Mouse (Mus musculus) lung, embryonic 14.5 days (tissue): ENCODE measurements around the gene Gm2115. TPM values are rescaled to one million over a fixed set of nuclear protein-coding genes. Genes with fewer than 3 reads are reported as not detected.

Experiments
- ATAC-seq: fragments of 200-750 bp; cut with Nextera tagmentation; 2 replicates; pipeline ENCODE4 v1.8.0; 2017; ENCODE audit warnings: mild to moderate bottlenecking, moderate TSS enrichment, moderate library complexity; ENCODE audit not compliant: insufficient read depth
- DNase-seq: peaks from one replicate; pipeline ENCODE4 v3.0.0-alpha.2; 2015
- H3K27ac ChIP-seq: fragments of 300-500 bp; sonication (generic); 2 replicates; pipeline ENCODE4 v1.5.1; 2014; ENCODE audit warnings: low read depth, mild to moderate bottlenecking, moderate library complexity
- H3K27me3 ChIP-seq: fragments of 300-500 bp; sonication (generic); 2 replicates; pipeline ENCODE4 v1.6.1; 2014; ENCODE audit warnings: low read length, control low read depth; ENCODE audit not compliant: insufficient read depth
- H3K36me3 ChIP-seq: fragments of 300-500 bp; sonication (generic); 2 replicates; pipeline ENCODE4 v1.6.1; 2014; ENCODE audit warnings: control low read depth; ENCODE audit not compliant: insufficient read depth
- H3K4me1 ChIP-seq: fragments of 300-500 bp; sonication (generic); 2 replicates; pipeline ENCODE4 v1.6.1; 2014; ENCODE audit warnings: antibody characterized with exemption, control low read depth; ENCODE audit not compliant: insufficient read depth
- H3K4me2 ChIP-seq: fragments of 300-500 bp; sonication (generic); 2 replicates; pipeline ENCODE4 v1.6.1; 2014; ENCODE audit warnings: mild to moderate bottlenecking
- H3K4me3 ChIP-seq: fragments of 300-500 bp; sonication (generic); 2 replicates; pipeline ENCODE4 v1.5.1; 2014; ENCODE audit warnings: low read depth, low read length
- H3K9ac ChIP-seq: fragments of 300-500 bp; sonication (generic); 2 replicates; pipeline ENCODE4 v1.6.1; 2014
- H3K9me3 ChIP-seq: fragments of 300-500 bp; sonication (generic); 2 replicates; pipeline ENCODE4 v1.6.1; 2016; ENCODE audit warnings: low read depth, low read length, control low read depth
- CTCF ChIP-seq: IDR thresholded peaks from 2 replicates; pipeline ENCODE4 v1.5.1; 2016; ENCODE audit warnings: antibody characterized with exemption, low read depth
- WGBS: fragments of 180-500 bp; shearing (Covaris S2); extraction: QIAGEN DNeasy Blood & Tissue Kit; methylation state at CpG from one replicate; pipeline ENCODE4 v1.1.7; 2014; 5-methylcytosine and 5-hydroxymethylcytosine counted together
- polyA plus RNA-seq: library from polyadenylated mRNA; unstranded; fragments of >200 nt; fragmentation: Nextera tagmentation; extraction: Ambion mirVana; gene quantifications from 2 replicates; pipeline ENCODE4 v1.2.1, GENCODE M21; 2014

Gene Gm2115
- polyA plus RNA-seq, 1 experiment from 2014 or later: 6.3 TPM

DNA sequence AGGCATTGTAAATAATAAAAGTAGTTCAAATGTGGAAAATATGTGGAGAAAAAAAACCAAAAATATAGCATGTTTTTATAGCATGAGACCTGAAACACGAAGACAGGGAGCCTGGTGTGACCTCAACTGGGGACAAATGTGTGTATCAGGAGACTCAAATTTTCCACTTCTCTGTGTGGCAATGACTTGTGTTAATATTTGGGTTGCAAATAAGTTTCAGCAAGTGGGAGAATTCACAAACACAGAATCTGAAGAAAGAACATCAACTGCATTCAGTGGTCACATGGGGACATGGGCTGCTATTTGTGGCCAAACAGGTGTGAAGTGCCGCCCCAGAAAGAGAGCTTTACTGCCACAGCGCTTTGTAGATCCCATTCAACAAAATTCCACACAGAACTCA lies 67.9 kb downstream of the Gm2115 start:
- Histone ChIP-seq H3K27ac (no peak overlapping the region), H3K9ac (no peak overlapping the region), H3K4me1 (no peaks in the 10 kb centered on the region), H3K4me2 (no peak overlapping the region), H3K9me3 (no peaks in the 10 kb centered on the region), H3K4me3 (no peak overlapping the region), H3K36me3 (no peaks in the 10 kb centered on the region), H3K27me3 (no peaks in the 10 kb centered on the region)
- DNase-seq (no peak), ATAC-seq (no peak)
- WGBS: 79% methylated on average over 3 of the region's 3 CpGs
- TF ChIP-seq CTCF: no peak

DNA sequence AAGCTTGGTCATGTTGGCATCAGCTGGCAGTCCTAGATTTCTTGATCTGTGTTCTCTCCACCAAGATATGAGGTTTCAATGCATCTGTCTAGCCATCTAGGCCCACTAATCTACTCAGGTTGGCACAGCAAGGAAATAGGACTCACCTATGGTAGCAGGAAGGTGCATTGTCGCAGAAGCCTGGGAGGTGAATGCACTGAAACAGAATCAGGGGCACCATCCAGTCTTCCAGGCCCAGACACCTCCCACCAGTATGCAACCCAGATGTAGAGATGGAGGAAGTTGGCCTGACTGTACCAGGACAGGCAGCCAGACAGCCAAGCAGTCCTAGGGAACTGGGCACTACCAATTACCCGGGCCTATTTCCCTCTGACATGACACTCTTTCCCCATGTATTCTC lies 71.9 kb downstream of the Gm2115 start:
- H3K4me3 ChIP-seq: no peak overlapping the region
- WGBS: 85% methylated on average over 2 of the region's 2 CpGs
- no peak overlapping the region for H3K9ac ChIP-seq
- no peak for TF ChIP-seq CTCF
- no peak overlapping the region for H3K4me2 ChIP-seq
- no peak for ATAC-seq
- DNase-seq: no peak
- H3K36me3 ChIP-seq: no peaks in the 10 kb centered on the region
- no peaks in the 10 kb centered on the region for H3K9me3 ChIP-seq
- no peak overlapping the region for H3K27ac ChIP-seq
- H3K27me3 ChIP-seq: no peaks in the 10 kb centered on the region
- 0 out of 2 replicates have a peak, but pooled peaks cover 4% of the 10 kb centered on the region for H3K4me1 ChIP-seq

DNA sequence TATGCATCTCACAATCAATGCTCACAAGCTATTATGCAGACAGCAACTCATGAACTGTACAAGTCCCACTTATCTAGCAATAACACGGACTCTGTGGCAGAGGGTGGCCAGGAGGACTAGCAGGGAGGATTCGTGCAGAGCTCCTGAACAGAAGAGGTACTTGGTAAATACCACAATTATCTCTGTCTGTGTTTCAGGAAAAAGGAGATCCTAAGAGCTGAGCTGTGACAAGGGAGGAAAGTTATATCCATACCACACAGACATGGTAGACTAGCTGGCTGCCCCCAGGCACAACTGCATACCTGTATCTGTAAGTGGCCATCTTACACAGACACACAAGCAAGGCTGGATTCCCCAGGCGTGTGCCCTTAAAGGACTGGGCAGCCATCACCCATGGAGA lies 72.6 kb downstream of the Gm2115 start:
- Histone ChIP-seq H3K4me1 (0 out of 2 replicates have a peak, but pooled peaks cover 4% of the 10 kb centered on the region), H3K27ac (no peak overlapping the region), H3K36me3 (no peaks in the 10 kb centered on the region), H3K9ac (no peak overlapping the region), H3K4me2 (no peak overlapping the region), H3K4me3 (no peak overlapping the region), H3K9me3 (no peaks in the 10 kb centered on the region), H3K27me3 (no peaks in the 10 kb centered on the region)
- no peak for DNase-seq
- no peak for TF ChIP-seq CTCF
- WGBS: 76% methylated on average over 3 of the region's 3 CpGs
- ATAC-seq: no peak

DNA sequence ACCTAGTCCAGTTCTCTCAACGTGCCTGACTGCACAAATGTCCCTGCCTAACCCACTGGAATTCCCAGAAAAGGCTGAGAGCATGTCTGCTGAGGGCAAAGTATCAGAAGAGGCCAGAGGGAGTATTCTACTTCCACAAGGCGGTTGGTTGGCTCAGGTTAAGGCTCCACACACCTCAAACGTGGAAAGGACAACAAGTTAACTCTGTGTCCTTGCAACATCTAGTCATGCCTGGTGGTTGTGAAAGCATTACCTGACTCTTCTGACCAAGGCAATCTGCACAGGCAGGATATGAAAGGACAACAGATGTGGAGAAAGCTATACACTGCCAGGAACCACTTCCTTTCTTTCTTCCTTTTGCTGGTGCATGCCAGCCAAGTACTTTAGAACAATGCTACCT lies 75.7 kb downstream of the Gm2115 start:
- 0 out of 2 replicates have a peak, but pooled peaks cover 4% of the 10 kb centered on the region for H3K4me1 ChIP-seq
- H3K36me3 ChIP-seq: no peaks in the 10 kb centered on the region
- H3K4me3 ChIP-seq: no peak overlapping the region
- H3K9ac ChIP-seq: no peak overlapping the region
- TF ChIP-seq CTCF: no peak
- no peak overlapping the region for H3K27ac ChIP-seq
- no peak for ATAC-seq
- H3K27me3 ChIP-seq: no peaks in the 10 kb centered on the region
- H3K4me2 ChIP-seq: no peak overlapping the region; the same call in 1 of the 2 replicates
- no peaks in the 10 kb centered on the region for H3K9me3 ChIP-seq
- no peak for DNase-seq
- WGBS: 70% methylated on average over 3 of the region's 3 CpGs

DNA sequence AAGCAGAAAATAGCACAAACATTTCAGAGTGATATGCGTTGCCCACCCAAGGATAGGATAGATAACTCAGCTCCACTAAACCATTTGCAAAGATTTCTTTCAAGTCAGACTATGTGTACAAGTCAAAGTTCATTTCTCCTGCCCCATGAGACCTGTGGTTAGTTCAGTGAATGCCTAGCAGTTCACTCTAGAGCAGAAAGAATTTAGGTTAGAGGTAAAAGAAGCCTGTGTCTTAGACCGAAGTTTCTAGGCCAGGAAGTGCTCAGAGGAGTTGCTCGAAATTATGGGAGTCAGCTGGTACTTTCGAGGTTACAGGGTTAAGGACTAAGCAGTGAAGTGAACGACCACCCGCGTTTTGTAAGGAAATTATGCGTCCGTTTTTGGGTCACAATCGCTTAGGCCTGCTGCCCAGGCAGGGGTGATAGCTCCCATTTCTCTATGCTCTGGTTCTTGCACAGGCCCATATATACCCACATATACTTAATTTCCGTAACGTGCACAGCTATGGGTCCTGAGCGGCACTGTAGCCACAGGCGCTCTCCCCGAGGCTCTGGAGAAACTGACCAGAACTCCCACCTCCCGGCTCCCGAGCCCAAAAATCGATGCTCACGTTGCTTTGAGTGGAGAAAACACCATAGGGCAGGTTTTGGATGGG lies 76.4 kb downstream of the Gm2115 start:
- ATAC-seq: peak; percentile 48; the same call in 1 of the 2 replicates
- H3K4me1 ChIP-seq: 0 out of 2 replicates have a peak, but pooled peaks cover 4% of the 10 kb centered on the region
- peak; percentile 23 for DNase-seq
- H3K27me3 ChIP-seq: no peaks in the 10 kb centered on the region
- H3K4me2 ChIP-seq: peak overlapping the region; percentile 94
- H3K27ac ChIP-seq: no peak overlapping the region
- no peaks in the 10 kb centered on the region for H3K9me3 ChIP-seq
- no peaks in the 10 kb centered on the region for H3K36me3 ChIP-seq
- TF ChIP-seq CTCF: no peak
- 9% methylated on average over 19 of the region's 19 CpGs for WGBS
- H3K9ac ChIP-seq: peak overlapping the region; percentile 54
- H3K4me3 ChIP-seq: peak overlapping the region; percentile 57

DNA sequence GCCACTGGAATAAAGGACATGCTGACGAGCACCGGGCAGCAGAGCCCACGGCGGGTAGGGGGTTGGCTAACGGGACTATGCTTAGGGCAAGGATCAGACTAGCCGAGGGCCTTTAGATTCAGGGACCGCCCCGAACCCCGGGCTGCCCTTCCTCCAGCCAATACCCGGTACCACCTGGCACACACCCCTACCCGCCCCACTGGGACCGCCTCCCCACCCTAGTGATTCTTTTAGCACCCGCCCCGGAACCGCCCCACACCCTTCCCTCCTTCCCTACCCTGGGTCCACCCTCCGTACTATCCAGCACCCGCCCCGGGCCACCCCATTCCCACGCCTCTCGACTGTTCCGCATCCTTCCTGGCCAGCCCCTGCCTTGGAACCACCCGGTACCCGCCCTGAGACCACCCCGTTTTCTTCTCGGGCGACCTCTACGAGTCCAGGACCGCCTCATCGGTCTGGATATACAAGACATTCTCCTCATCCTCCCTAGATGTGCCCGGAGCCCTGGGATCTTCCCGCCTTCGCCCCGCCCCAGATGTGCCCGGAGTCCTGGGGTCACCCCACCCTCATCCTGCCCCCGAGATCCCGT lies 77.0 kb downstream of the Gm2115 start:
- under 1% methylated on average over 36 of the region's 36 CpGs for WGBS
- no peaks in the 10 kb centered on the region for H3K27me3 ChIP-seq
- 0 out of 2 replicates have a peak, but pooled peaks cover 4% of the 10 kb centered on the region for H3K4me1 ChIP-seq
- H3K4me2 ChIP-seq: peak overlapping the region; percentile 94
- ATAC-seq: peak; percentile 94
- no peak overlapping the region for H3K27ac ChIP-seq
- no peak for TF ChIP-seq CTCF
- H3K9ac ChIP-seq: peak overlapping the region; percentile 54
- H3K4me3 ChIP-seq: peak overlapping the region; percentile 57
- H3K9me3 ChIP-seq: no peaks in the 10 kb centered on the region
- no peaks in the 10 kb centered on the region for H3K36me3 ChIP-seq
- DNase-seq: peak; percentile 50

DNA sequence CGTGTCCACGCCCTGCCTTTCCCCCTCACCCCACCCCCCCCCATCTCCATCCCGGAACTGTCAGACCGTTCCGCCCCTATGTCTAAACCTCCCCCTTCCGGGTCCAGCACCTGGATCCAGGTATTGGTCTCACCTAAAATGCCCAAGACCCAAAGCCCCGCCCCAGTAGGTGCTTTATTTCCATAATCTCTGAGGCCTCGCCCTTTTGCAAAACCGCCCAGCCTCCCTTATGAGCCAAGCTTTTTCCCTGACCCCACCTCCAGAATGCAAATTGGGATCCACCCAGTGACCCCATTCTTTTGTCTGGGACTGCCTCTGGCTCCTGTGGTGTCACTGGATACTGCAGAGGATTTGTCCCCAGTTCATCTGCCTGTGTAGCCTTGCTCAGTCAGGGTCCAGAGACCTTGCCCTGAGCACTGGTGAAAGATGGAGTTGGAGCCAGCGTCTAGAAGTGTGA lies 77.6 kb downstream of the Gm2115 start, which contains the start of gene Fah:
Fah (minus strand) TSS at position 430 of the 457 bp plus-strand sequence.
- H3K4me1 ChIP-seq: 0 out of 2 replicates have a peak, but pooled peaks cover 4% of the 10 kb centered on the region
- H3K27ac ChIP-seq: no peak within 1 kb of the TSS
- peak within 1 kb of the TSS; percentile 54 for H3K9ac ChIP-seq
- peak; percentile 53 for ATAC-seq
- TF ChIP-seq CTCF: no peak
- peak within 1 kb of the TSS; percentile 94 for H3K4me2 ChIP-seq
- DNase-seq: peak; percentile 64
- WGBS: 2% methylated on average over 10 of the region's 10 CpGs
- H3K36me3 ChIP-seq: no peaks in the 10 kb centered on the region
- H3K27me3 ChIP-seq: no peaks in the 10 kb centered on the region
- peak within 1 kb of the TSS; percentile 57 for H3K4me3 ChIP-seq
- H3K9me3 ChIP-seq: no peaks in the 10 kb centered on the region
